Mouse (Mus musculus) effector memory CD4-positive, alpha-beta T cell, adult 5 months (primary cell): ENCODE data around the gene Hbb-bh2. TPM values are rescaled to one million over a fixed set of nuclear protein-coding genes. Genes with fewer than 3 reads are reported as not detected.

ENCODE experiments used
- polyA plus RNA-seq: library from polyadenylated mRNA; unstranded; fragments of 100-300 nt; shearing (Covaris generic); gene quantifications from one replicate; pipeline ENCODE4 v1.2.1, GENCODE M21; 2017

Hbb-bh2 gene
- polyA plus RNA-seq: not detected

GRCm38 (mm10) chr7:103840268-103840667 lies at the start of gene Hbb-bh2:
Gene Hbb-bh2, minus strand, starts transcription at chr7:103840520.

DNA sequence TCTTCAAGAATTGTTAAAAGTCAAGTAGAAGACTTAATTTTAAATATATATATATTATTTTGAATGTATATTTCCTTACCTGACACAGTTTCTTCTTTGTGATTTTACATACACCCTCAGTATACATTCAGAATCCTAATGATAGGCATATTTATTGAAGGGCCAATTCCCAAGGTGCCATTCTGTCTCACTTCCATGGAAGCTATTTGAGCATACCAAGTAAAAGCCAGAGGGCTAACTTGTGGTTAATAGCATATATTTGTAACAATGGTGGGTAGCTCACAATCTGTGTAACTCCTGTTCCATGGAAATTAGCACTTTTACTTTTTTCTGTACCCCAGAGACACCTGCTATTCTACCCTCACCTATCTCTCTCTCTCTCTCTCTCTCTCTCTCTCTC lies 45.8 kb upstream of the Hbb-bh2 start, which contains the start of gene Olfr66:
TSS of gene Olfr66 (minus strand) at position 101 of the 400 bp plus-strand sequence.

GRCm38 (mm10) chr7:103853090-103853489 lies 12.8 kb upstream of the Hbb-bh2 start, which contains the start of gene Hbb-y:
Gene Hbb-y, minus strand, starts transcription at chr7:103853216.

DNA sequence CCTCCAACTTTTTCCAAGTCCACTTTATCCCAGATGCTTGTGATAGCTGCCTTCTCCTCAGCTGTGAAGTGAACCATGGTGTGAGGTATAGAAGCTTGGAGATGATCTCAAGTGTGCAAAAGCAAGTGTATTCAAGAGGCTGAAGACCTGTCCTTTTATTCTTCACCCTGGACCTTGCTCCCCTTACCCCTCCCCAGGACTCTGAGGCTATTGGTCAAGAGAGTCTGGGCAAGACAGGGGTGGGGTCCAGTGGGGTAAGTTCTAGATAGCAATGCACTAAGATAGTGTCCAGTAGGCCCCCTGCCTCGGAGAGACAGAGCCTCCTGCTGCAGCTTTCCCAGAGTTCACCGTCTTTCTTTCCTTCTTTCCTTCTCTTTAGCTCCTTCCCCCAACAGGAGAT lies 2.7 kb upstream of the Hbb-bh2 start, which contains the start of gene Hbb-bh1:
TSS of gene Hbb-bh1 (minus strand) at position 131 of the 400 bp plus-strand sequence.

DNA sequence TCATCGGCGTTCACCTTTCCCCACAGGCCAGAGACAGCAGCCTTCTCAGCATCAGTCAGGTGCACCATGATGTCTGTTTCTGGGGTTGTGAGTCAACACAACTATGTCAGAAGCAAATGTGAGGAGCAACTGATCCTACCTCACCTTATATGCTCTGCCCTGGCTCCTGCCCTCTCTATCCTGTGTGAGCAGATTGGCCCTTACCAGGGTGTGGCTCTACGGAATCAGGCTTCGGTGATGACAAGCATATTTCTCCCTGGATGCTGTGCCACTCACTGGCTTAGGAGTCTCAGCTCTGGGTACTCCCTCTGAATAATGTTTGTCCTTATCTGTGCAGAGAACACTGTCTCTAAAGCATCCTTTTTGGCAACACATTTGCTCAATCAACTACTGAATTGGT lies 12.5 kb downstream of the Hbb-bh2 start, which contains the start of gene Hbb-bs:
TSS of gene Hbb-bs (minus strand) at position 289 of the 400 bp plus-strand sequence.

DNA sequence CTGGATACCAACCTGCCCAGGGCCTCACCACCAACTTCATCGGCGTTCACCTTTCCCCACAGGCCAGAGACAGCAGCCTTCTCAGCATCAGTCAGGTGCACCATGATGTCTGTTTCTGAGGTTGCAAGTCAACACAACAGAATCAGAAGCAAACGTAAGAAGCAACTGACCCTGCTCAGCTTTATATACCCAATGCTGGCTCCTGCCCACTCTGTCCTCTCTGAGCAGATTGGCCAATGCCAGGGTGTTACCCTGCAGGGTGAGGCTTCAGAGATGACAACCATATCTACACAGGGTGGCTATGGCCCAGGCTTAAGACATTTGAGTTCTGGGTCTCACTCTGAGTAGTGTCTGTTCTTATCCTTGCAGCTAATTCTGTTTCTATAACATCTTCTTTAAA lies 26.6 kb downstream of the Hbb-bh2 start, which contains the start of gene Hbb-bt:
TSS of gene Hbb-bt (minus strand) at position 231 of the 400 bp plus-strand sequence.

GRCm38 (mm10) chr7:103791721-103792120 lies 48.6 kb downstream of the Hbb-bh2 start, which contains the start of gene Olfr67:
Gene Olfr67, minus strand, starts transcription at chr7:103791821.

Other genes starting within 250 kb of the Hbb-bh2 start
- not detected for gene Olfr619, start 239.9 kb downstream of the Hbb-bh2 start, polyA plus RNA-seq
- gene Olfr620, start 228.0 kb downstream of the Hbb-bh2 start, polyA plus RNA-seq: not detected
- gene Olfr622, start 197.8 kb downstream of the Hbb-bh2 start, polyA plus RNA-seq: not detected
- not detected for gene Olfr623, start 176.8 kb downstream of the Hbb-bh2 start, polyA plus RNA-seq
- gene Olfr624, start 169.3 kb downstream of the Hbb-bh2 start, polyA plus RNA-seq: not detected
- not detected for gene Olfr625-ps1, start 157.8 kb downstream of the Hbb-bh2 start, polyA plus RNA-seq
- gene Olfr243, start 125.8 kb downstream of the Hbb-bh2 start, polyA plus RNA-seq: not detected
- gene Olfr628, start 110.1 kb downstream of the Hbb-bh2 start, polyA plus RNA-seq: not detected
- not detected for gene Olfr629, start 95.6 kb downstream of the Hbb-bh2 start, polyA plus RNA-seq
- not detected for gene Olfr630, start 83.2 kb downstream of the Hbb-bh2 start, polyA plus RNA-seq
- not detected for gene Olfr69, start 68.9 kb downstream of the Hbb-bh2 start, polyA plus RNA-seq
- gene Olfr68, start 60.8 kb downstream of the Hbb-bh2 start, polyA plus RNA-seq: 0.14 TPM
- not detected for gene Olfr67, start 48.7 kb downstream of the Hbb-bh2 start, polyA plus RNA-seq
- not detected for gene Hbb-bt, start 26.5 kb downstream of the Hbb-bh2 start, polyA plus RNA-seq
- 1.6 TPM for gene Hbb-bs, start 12.4 kb downstream of the Hbb-bh2 start, polyA plus RNA-seq
- not detected for gene Hbb-bh1, start 2.6 kb upstream of the Hbb-bh2 start, polyA plus RNA-seq
- gene Hbb-y, start 12.7 kb upstream of the Hbb-bh2 start, polyA plus RNA-seq: not detected
- not detected for gene Olfr66, start 45.7 kb upstream of the Hbb-bh2 start, polyA plus RNA-seq
- gene Olfr64, start 54.0 kb upstream of the Hbb-bh2 start, polyA plus RNA-seq: not detected
- gene Olfr65, start 63.0 kb upstream of the Hbb-bh2 start, polyA plus RNA-seq: not detected
- gene Olfr631, start 88.3 kb upstream of the Hbb-bh2 start, polyA plus RNA-seq: not detected
- not detected for gene Olfr632, start 93.8 kb upstream of the Hbb-bh2 start, polyA plus RNA-seq
- not detected for gene Olfr633, start 103.9 kb upstream of the Hbb-bh2 start, polyA plus RNA-seq
- gene Olfr635, start 130.6 kb upstream of the Hbb-bh2 start, polyA plus RNA-seq: 0.06 TPM
- not detected for gene Olfr638, start 158.2 kb upstream of the Hbb-bh2 start, polyA plus RNA-seq
- not detected for gene Olfr639, start 176.8 kb upstream of the Hbb-bh2 start, polyA plus RNA-seq
- not detected for gene Olfr640, start 185.1 kb upstream of the Hbb-bh2 start, polyA plus RNA-seq
- gene Olfr641, start 194.9 kb upstream of the Hbb-bh2 start, polyA plus RNA-seq: not detected
- gene Olfr642, start 212.1 kb upstream of the Hbb-bh2 start, polyA plus RNA-seq: not detected
- gene 4930516K23Rik, start 220.9 kb upstream of the Hbb-bh2 start, polyA plus RNA-seq: 0.25 TPM
- not detected for gene Olfr644, start 231.3 kb upstream of the Hbb-bh2 start, polyA plus RNA-seq
- gene Olfr645, start 244.9 kb upstream of the Hbb-bh2 start, polyA plus RNA-seq: not detected